Mouse (Mus musculus): Measurements from ENCODE around the gene Tmem239.

DNA sequence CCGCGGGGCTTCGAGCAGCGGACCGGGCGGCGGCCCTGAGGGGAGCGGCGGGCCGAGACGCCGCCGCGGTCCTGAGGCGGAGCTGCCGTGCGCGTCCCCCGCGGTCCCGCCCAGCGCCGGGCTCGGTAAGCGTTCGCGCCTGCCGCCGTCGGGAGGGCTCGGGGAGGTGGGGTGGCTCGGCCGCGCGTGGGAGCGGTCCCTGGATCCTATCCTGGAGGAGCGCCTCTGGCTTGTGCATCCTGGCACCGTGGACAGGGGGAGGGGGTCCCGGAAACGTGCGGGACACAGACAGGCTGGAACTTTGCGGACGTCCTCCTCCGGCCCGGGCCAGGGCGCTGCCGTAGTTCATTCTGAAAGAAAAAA is 44.1 kb downstream of the Tmem239 start:
- TF ChIP-seq CTCF (IDR thresholded peaks at IDR 0.05; ENCODE audit: insufficient read depth, low read length) (no peak), POLR2A (IDR thresholded peaks at IDR 0.05; ENCODE audit: borderline replicate concordance, extremely low read depth, low read depth, low read length) (no peak)
